Mouse (Mus musculus): ENCODE data around the gene H3f3b. TPM values are rescaled to one million over a fixed set of nuclear protein-coding genes. Genes with fewer than 3 reads are reported as not detected.
"Not testable (repeated sequence)": the region's sequence is repeated elsewhere in the genome, so short reads cannot be mapped to it uniquely, and the experiment has no call there.

Gene H3f3b
- polyA plus RNA-seq, 1 experiment from 2014 or later, result 1,708 TPM

DNA sequence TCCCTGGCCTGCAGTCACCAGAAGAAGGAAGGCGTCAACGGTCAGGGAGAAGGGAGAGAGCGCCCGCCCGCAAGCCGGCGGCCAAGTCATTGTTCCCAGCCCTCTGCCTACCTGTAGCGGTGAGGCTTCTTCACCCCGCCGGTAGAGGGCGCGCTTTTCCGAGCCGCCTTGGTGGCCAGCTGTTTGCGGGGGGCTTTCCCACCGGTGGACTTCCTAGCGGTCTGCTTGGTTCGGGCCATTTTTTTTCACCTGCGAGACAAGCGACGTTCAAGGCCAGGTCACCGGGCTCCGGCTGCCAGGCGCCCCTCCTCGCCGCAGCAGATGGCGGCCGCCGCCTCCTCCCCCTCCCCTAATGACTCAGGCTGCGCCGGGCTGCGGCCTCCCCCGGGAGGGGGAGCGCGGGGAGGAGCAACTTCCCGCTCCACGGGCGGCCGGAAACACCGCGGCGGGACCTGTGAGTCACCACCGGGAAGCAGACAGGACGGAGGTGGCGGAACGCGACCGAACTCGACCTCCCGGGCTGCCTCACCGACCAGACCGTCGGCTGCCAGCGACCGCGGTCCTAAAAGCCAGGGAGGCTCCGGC lies 3.9 kb downstream of the H3f3b start:
- under 1% methylated on average over 54 of the region's 57 CpGs for WGBS
- no peaks in the 10 kb centered on the region for H3K27me3 ChIP-seq (replicated peaks; ENCODE audit: insufficient read depth, low read length)
- H3K4me1 ChIP-seq (ENCODE audit: insufficient read depth, low read depth, low read length), result no peaks in the 10 kb centered on the region; the same call in 1 of the 2 replicates
- no peak for DNase-seq (ENCODE audit: low spot score)
- H3K27ac ChIP-seq (ENCODE audit: low read length), result peak overlapping the region; percentile 99
- peak; percentile 68 for ATAC-seq
- H3K9ac ChIP-seq (replicated peaks; ENCODE audit: low read depth), result peak overlapping the region; percentile 99
- TF ChIP-seq CTCF (IDR thresholded peaks at IDR 0.05) (peak; percentile 82), EP300 (IDR thresholded peaks at IDR 0.05) (no peak)
- no peaks in the 10 kb centered on the region for H3K9me3 ChIP-seq (ENCODE audit: low read length)
- peak overlapping the region; percentile 91 for H3K4me3 ChIP-seq (ENCODE audit: low read depth, low read length)
- peaks cover 10% of the 10 kb centered on the region for H3K36me3 ChIP-seq (ENCODE audit: insufficient read depth, low read length)
- peak overlapping the region; percentile 44 for H3K4me2 ChIP-seq (replicated peaks; ENCODE audit: low read depth, low read length)

DNA sequence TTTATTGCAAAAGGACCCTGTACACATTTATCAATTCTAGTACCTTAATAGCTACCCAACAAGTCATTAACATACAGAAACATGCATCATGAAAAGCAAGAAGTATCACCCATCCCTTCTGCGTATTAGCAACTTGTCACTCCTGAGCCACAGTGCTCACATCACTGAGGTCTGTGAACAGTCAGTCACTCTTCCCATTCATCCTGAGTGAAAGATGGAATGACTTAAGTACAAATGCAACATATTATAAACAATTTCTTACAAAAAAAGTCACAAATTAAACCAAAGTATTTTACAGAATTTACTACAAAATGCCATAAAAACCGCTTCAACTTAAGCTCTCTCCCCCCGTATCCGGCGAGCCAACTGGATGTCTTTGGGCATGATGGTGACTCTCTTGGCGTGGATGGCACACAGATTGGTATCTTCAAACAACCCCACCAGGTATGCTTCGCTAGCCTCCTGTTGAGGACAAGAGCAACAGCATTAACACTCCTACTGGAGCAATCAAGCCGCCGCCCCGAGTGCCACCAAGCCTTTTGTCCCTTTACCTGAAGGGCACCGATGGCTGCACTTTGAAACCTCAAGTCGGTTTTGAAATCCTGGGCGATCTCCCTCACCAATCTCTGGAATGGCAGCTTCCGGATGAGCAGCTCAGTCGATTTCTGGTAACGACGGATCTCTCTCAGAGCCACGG lies 4.5 kb downstream of the H3f3b start:
- H3K9me3 ChIP-seq (ENCODE audit: low read length); ATAC-seq; DNase-seq (ENCODE audit: low spot score); H3K4me1 ChIP-seq (ENCODE audit: insufficient read depth, low read depth, low read length); H3K27me3 ChIP-seq (replicated peaks; ENCODE audit: insufficient read depth, low read length): not testable (repeated sequence)
- H3K4me2 ChIP-seq (replicated peaks; ENCODE audit: low read depth, low read length), result peak overlapping the region; percentile 44
- peak overlapping the region; percentile 99 for H3K27ac ChIP-seq (ENCODE audit: low read length)
- peaks cover 10% of the 10 kb centered on the region for H3K36me3 ChIP-seq (ENCODE audit: insufficient read depth, low read length)
- WGBS, result 1% methylated on average over 18 of the region's 18 CpGs
- H3K9ac ChIP-seq (replicated peaks; ENCODE audit: low read depth), result peak overlapping the region; percentile 99
- H3K4me3 ChIP-seq (ENCODE audit: low read depth, low read length), result peak overlapping the region; percentile 91

DNA sequence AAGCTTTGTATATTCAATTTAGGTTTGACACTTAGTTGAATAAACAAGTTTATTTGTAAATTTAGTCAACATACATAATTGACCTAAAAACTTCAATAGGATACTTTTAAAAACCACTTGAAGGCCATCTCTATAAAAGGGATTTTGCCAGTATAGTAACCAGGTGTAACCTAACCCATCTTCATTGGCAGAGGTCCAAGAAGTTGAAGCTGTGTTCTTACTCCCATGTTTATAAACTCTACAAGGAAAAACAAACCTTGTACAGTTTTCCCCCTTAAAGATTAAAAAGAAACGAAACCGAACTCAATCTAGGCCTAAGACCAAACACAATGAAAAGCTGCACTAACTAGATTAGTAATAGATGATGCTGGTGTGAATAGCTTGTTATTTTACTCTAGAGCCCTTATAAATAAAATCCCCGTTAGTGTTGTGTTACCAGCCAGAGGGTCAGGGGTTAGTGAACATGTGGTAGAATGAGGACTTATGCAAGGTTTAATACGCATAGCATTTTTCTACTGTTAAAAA lies 5.4 kb downstream of the H3f3b start:
- no peaks in the 10 kb centered on the region; the same call in 1 of the 2 replicates for H3K4me1 ChIP-seq (ENCODE audit: insufficient read depth, low read depth, low read length)
- peaks cover 10% of the 10 kb centered on the region for H3K36me3 ChIP-seq (ENCODE audit: insufficient read depth, low read length)
- H3K27me3 ChIP-seq (replicated peaks; ENCODE audit: insufficient read depth, low read length), result no peaks in the 10 kb centered on the region
- H3K27ac ChIP-seq (ENCODE audit: low read length), result no peak overlapping the region
- DNase-seq (ENCODE audit: low spot score) (no peak), ATAC-seq (no peak)
- H3K9ac ChIP-seq (replicated peaks; ENCODE audit: low read depth), result peak overlapping the region; percentile 32; the same call in 1 of the 2 replicates
- TF ChIP-seq CTCF (IDR thresholded peaks at IDR 0.05), result no peak
- no peaks in the 10 kb centered on the region for H3K9me3 ChIP-seq (ENCODE audit: low read length)
- peak overlapping the region; percentile 70 for H3K4me2 ChIP-seq (replicated peaks; ENCODE audit: low read depth, low read length)
- 28% methylated on average over 4 of the region's 4 CpGs for WGBS
- H3K4me3 ChIP-seq (ENCODE audit: low read depth, low read length), result peak overlapping the region; percentile 43

DNA sequence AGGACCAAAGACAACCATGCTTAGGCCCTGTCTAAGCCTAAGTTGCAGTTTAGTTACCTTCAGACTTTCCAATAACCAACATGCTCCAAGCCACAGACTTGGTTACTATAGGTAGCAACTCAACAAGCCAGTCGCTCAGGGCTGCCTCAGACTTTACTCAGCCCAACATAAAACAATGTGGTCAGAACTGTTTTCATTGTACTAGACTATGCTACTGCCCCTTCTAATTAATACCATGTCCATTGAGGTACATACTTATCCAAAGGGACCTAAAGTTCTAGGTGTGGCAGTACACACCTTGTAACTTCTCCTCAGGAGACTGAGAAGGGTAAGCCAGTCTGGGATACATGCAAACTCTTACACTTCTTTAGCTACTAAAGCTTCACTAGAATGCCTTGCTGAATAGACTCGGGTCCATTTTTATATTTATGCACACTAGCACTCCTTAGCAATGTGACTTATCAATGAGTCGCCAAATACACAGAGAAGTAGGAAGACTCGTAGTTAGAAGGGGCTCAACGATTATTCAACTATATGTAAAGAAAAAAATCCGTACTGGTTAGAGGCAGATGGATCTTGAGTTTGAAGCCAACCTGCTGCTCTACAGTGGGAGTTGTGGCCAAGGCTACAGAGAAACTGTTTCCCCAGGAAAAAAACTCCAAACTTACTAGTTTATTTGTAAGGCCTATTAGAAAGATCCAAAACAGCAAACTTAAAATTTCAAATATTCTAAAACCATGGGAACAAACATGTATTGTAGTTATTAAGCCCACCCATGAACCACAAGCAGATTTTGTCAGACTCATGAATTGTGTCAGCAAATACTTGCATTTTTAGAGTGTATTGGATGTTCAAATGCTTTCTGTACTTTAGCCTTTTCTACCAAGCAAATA lies 6.2 kb downstream of the H3f3b start:
- H3K9ac ChIP-seq (replicated peaks; ENCODE audit: low read depth), result no peak overlapping the region
- ATAC-seq, result no peak
- 0 out of 2 replicates have a peak overlapping the region, but pooled peaks have one; percentile 12 for H3K27ac ChIP-seq (ENCODE audit: low read length)
- H3K9me3 ChIP-seq (ENCODE audit: low read length), result no peaks in the 10 kb centered on the region
- H3K27me3 ChIP-seq (replicated peaks; ENCODE audit: insufficient read depth, low read length), result no peaks in the 10 kb centered on the region
- peaks cover 10% of the 10 kb centered on the region for H3K36me3 ChIP-seq (ENCODE audit: insufficient read depth, low read length)
- no peaks in the 10 kb centered on the region; the same call in 1 of the 2 replicates for H3K4me1 ChIP-seq (ENCODE audit: insufficient read depth, low read depth, low read length)
- H3K4me3 ChIP-seq (ENCODE audit: low read depth, low read length), result peak overlapping the region; percentile 43; the same call in 1 of the 2 replicates
- no peak for DNase-seq (ENCODE audit: low spot score)
- TF ChIP-seq EP300 (IDR thresholded peaks at IDR 0.05), result no peak
- no peak for TF ChIP-seq CTCF (IDR thresholded peaks at IDR 0.05)
- 54% methylated on average over 6 of the region's 6 CpGs for WGBS
- peak overlapping the region; percentile 70 for H3K4me2 ChIP-seq (replicated peaks; ENCODE audit: low read depth, low read length)

DNA sequence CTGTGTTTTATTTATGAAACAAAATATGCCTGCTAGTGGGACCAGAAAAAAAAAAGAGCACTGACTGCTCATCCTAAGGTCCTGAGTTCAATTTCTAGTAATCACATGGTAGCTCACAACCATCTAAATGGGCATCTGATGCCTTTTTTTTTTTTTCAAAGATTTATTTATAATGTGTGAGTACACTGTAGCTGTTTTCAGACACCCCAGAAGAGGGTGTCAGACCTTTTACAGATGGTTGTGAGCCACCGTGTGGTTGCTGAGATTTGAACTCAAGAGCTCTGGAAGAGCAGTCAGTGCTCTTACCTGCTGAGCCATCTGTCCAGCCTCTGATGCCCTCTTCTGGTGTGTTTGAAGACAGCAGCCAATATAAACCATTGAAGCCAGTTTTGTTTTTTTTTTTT lies 7.2 kb downstream of the H3f3b start:
- no peaks in the 10 kb centered on the region for H3K27me3 ChIP-seq (replicated peaks; ENCODE audit: insufficient read depth, low read length)
- no peak overlapping the region for H3K4me3 ChIP-seq (ENCODE audit: low read depth, low read length)
- no peaks in the 10 kb centered on the region for H3K9me3 ChIP-seq (ENCODE audit: low read length)
- no peaks in the 10 kb centered on the region; the same call in 1 of the 2 replicates for H3K4me1 ChIP-seq (ENCODE audit: insufficient read depth, low read depth, low read length)
- DNase-seq (ENCODE audit: low spot score) (peak; percentile 54), ATAC-seq (no peak)
- H3K36me3 ChIP-seq (ENCODE audit: insufficient read depth, low read length), result peaks cover 10% of the 10 kb centered on the region
- 10% methylated on average over 1 of the region's 1 CpGs for WGBS
- no peak overlapping the region for H3K27ac ChIP-seq (ENCODE audit: low read length)
- H3K9ac ChIP-seq (replicated peaks; ENCODE audit: low read depth), result no peak overlapping the region
- TF ChIP-seq CTCF (IDR thresholded peaks at IDR 0.05) (peak; percentile 49), EP300 (IDR thresholded peaks at IDR 0.05) (no peak)
- H3K4me2 ChIP-seq (replicated peaks; ENCODE audit: low read depth, low read length), result no peak overlapping the region

DNA sequence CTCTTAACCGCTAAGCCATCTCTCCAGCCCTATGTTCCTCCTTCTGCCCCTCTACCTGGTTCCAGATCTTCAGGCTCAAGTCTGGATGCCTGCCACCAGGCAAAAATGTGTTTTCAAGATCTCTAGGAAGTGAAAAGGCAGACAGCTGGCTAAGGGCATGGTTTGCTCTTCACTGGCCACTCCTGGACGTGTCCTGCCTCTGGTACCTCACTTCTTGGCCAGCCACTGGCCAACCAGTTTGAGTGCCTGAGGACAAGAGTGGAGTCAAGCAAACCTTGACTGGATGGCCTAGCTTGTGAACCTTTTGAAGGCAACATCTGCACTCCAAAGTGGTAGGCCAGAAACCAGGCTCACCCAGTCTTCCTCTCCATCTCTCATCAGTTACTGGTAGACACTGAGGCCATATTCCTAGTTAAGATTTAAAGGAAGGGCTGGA lies 7.8 kb downstream of the H3f3b start:
- no peak overlapping the region for H3K27ac ChIP-seq (ENCODE audit: low read length)
- no peak overlapping the region for H3K4me3 ChIP-seq (ENCODE audit: low read depth, low read length)
- DNase-seq (ENCODE audit: low spot score) (peak; percentile 61), ATAC-seq (no peak; the same call in 1 of the 2 replicates)
- no peak overlapping the region for H3K4me2 ChIP-seq (replicated peaks; ENCODE audit: low read depth, low read length)
- H3K27me3 ChIP-seq (replicated peaks; ENCODE audit: insufficient read depth, low read length), result no peaks in the 10 kb centered on the region
- H3K36me3 ChIP-seq (ENCODE audit: insufficient read depth, low read length), result peaks cover 10% of the 10 kb centered on the region
- H3K9ac ChIP-seq (replicated peaks; ENCODE audit: low read depth), result no peak overlapping the region
- WGBS, result 44% methylated on average over 2 of the region's 2 CpGs
- no peaks in the 10 kb centered on the region; the same call in 1 of the 2 replicates for H3K4me1 ChIP-seq (ENCODE audit: insufficient read depth, low read depth, low read length)
- no peaks in the 10 kb centered on the region for H3K9me3 ChIP-seq (ENCODE audit: low read length)
- TF ChIP-seq CTCF (IDR thresholded peaks at IDR 0.05) (no peak), EP300 (IDR thresholded peaks at IDR 0.05) (no peak)

All from lung, postnatal 0 days (tissue).